Mouse (Mus musculus) G1E (cell line): Measurements from ENCODE around the gene Lrrc2.

Source experiments
- CTCF ChIP-seq: IDR thresholded peaks from 2 replicates; pipeline ENCODE4 v1.5.1; 2012; ENCODE audit warnings: low read depth, low read length, inconsistent platforms, mixed read lengths
- GATA1 ChIP-seq: IDR thresholded peaks from 2 replicates; pipeline ENCODE4 v1.6.1; 2012; ENCODE audit warnings: borderline replicate concordance, low read length, inconsistent platforms, mixed read lengths
- GATA2 ChIP-seq: IDR thresholded peaks from 2 replicates; pipeline ENCODE4 v1.6.1; 2012; ENCODE audit warnings: low read depth, low read length, inconsistent platforms, borderline replicate concordance
- POLR2AphosphoS5 ChIP-seq: IDR thresholded peaks from 2 replicates; pipeline ENCODE4 v1.6.1; 2012; ENCODE audit warnings: low read depth, low read length, inconsistent platforms; ENCODE audit not compliant: insufficient replicate concordance
- TAL1 ChIP-seq: conservative IDR thresholded peaks from 2 replicates; pipeline ENCODE4 v1.6.1; 2012; ENCODE audit warnings: low read depth, low read length, inconsistent platforms, mixed read lengths

- TF ChIP-seq GATA1 (no peak), CTCF (no peak), TAL1 (no peak), GATA2 (no peak), POLR2AphosphoS5 (no peak)
These were observed 1.2 kb upstream of the Lrrc2 start for GRCm38 (mm10) chr9:110950109-110950508.
